Mouse (Mus musculus) gastrocnemius, postnatal 14 days (tissue): Measurements from ENCODE around the gene Stkld1. TPM values are rescaled to one million over a fixed set of nuclear protein-coding genes. Genes with fewer than 3 reads are reported as not detected.

ENCODE experiments used
- DNase-seq: peaks from one replicate; pipeline ENCODE4 v3.0.0; 2021; ENCODE audit warnings: mixed read lengths
- intact Hi-C: fragments of 180-260 bp; cut with DNase I; formaldehyde crosslinking; loops from one replicate; pipeline ENCODE4 v1.15.1; 2025; ENCODE audit warnings: low total_unique reads
- total RNA-seq, 2 experiments: library from RNA; stranded (reverse); gene quantifications; 2 replicates each; pipeline ENCODE4 v1.2.3; 2021

The Stkld1 gene
- total RNA-seq, 2 experiments from 2014 or later: not detected

GRCm38 (mm10) chr2:26914148-26914941 is 19.5 kb upstream of the Stkld1 start:
- intact Hi-C loops: no loop called here
- no peak for DNase-seq

- intact Hi-C loops: no loop called here
- DNase-seq: peak; percentile 79
Observed at GRCm38 (mm10) chr2:26915927-26916728, 17.7 kb upstream of the Stkld1 start, which contains the start of the genes Surf2 and Surf1. Gene Surf2 (plus strand): TSS chr2:26916367. Gene Surf1 (minus strand): TSS chr2:26916530.

GRCm38 (mm10) chr2:26916738-26917137 is 17.1 kb upstream of the Stkld1 start:
- intact Hi-C loops: no loop called here
- no peak for DNase-seq

GRCm38 (mm10) chr2:26919684-26920083 is 14.2 kb upstream of the Stkld1 start:
- no peak for DNase-seq
- intact Hi-C loops: loop anchor here (10.0 kb wide), 1 partner anchor 115 kb away; no protein-coding TSS in a partner anchor

GRCm38 (mm10) chr2:26920190-26920855 is 13.5 kb upstream of the Stkld1 start:
- intact Hi-C loops: loop anchor here (10.0 kb wide), 1 partner anchor 114 kb away; no protein-coding TSS in a partner anchor
- no peak for DNase-seq

- DNase-seq: no peak
- intact Hi-C loops: loop anchor here (10.0 kb wide), 1 partner anchor 113 kb away; no protein-coding TSS in a partner anchor
Observed at GRCm38 (mm10) chr2:26921784-26922183, 12.1 kb upstream of the Stkld1 start.

- intact Hi-C loops: loop anchor here (10.0 kb wide), 1 partner anchor 107 kb away; no protein-coding TSS in a partner anchor
Observed at GRCm38 (mm10) chr2:26927745-26928476, 5.9 kb upstream of the Stkld1 start.

GRCm38 (mm10) chr2:26930390-26930789 is 3.5 kb upstream of the Stkld1 start:
- intact Hi-C loops: loop anchor here (10.0 kb wide), 1 partner anchor 84 kb away; no protein-coding TSS in a partner anchor
- peak; percentile 36 for DNase-seq

More at GRCm38 (mm10) chr2:26927745-26928476, 5.9 kb upstream of the Stkld1 start:
- DNase-seq: no peak

- DNase-seq: peak; percentile 46
- intact Hi-C loops: loop anchor here (10.0 kb wide), 1 partner anchor 82 kb away; no protein-coding TSS in a partner anchor
Observed at GRCm38 (mm10) chr2:26932473-26933303, 1.2 kb upstream of the Stkld1 start.

GRCm38 (mm10) chr2:26935286-26935685 is 1.4 kb downstream of the Stkld1 start:
- intact Hi-C loops: loop anchor here (10.0 kb wide), 1 partner anchor 80 kb away; no protein-coding TSS in a partner anchor
- no peak for DNase-seq

- DNase-seq: no peak
- intact Hi-C loops: loop anchor here (10.0 kb wide), 1 partner anchor 78 kb away; no protein-coding TSS in a partner anchor
Observed at GRCm38 (mm10) chr2:26936425-26936824, 2.6 kb downstream of the Stkld1 start.

- DNase-seq: no peak
- intact Hi-C loops: no loop called here
Observed at GRCm38 (mm10) chr2:26941539-26941938, 7.7 kb downstream of the Stkld1 start.

GRCm38 (mm10) chr2:26943253-26943652 is 9.4 kb downstream of the Stkld1 start:
- intact Hi-C loops: no loop called here
- DNase-seq: no peak

GRCm38 (mm10) chr2:26950411-26950810 is 16.6 kb downstream of the Stkld1 start:
- DNase-seq: no peak
- intact Hi-C loops: no loop called here

GRCm38 (mm10) chr2:26951346-26951905 is 17.6 kb downstream of the Stkld1 start:
- intact Hi-C loops: no loop called here
- no peak for DNase-seq

- DNase-seq: no peak
- intact Hi-C loops: no loop called here
Observed at GRCm38 (mm10) chr2:26952193-26952592, 18.3 kb downstream of the Stkld1 start.

GRCm38 (mm10) chr2:26952866-26953265 is 19.0 kb downstream of the Stkld1 start:
- no peak for DNase-seq
- intact Hi-C loops: no loop called here
